Mouse (Mus musculus): ENCODE results near the gene A730049H05Rik. TPM values are rescaled to one million over a fixed set of nuclear protein-coding genes. Genes with fewer than 3 reads are reported as not detected.

A730049H05Rik gene
- polyA plus RNA-seq, 1 experiment from 2014 or later, result 1.6 TPM

DNA sequence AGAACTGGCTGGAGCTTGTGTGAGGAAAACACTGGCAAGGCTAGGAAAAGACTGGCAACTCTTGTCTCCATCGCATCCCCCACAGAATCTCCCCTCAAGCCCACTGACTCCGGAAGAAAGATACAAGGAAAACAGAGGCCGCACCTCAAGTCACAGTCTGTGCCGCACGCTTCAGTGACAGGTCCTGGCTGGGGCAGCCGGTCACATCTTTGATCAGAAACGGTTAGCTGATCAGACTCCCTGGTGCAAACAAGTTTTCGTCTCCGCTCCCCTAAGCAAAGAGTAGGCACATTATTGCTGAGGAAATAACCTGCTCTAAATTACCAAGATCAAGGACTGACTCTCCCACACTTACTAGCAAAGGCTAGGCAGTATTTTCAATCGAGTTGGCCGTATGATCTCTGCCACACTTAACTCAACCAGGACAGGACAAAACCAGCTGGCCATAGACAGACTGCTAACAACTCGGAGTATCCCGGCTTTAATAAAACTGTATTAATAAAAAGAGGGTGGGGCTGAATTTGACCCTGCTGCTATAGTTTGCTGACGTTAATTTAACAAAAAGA is 63.5 kb downstream of the A730049H05Rik start:
- 81% methylated on average over 14 of the region's 14 CpGs for WGBS
- H3K4me2 ChIP-seq (replicated peaks), result no peak overlapping the region
- H3K4me1 ChIP-seq, result peaks cover 11% of the 10 kb centered on the region
- H3K27me3 ChIP-seq, result no peaks in the 10 kb centered on the region
- no peak overlapping the region for H3K4me3 ChIP-seq
- peaks cover 18% of the 10 kb centered on the region; the same call in 1 of the 2 replicates for H3K36me3 ChIP-seq
- no peak overlapping the region for H3K9ac ChIP-seq
- no peak overlapping the region for H3K27ac ChIP-seq
- no peak for ATAC-seq (ENCODE audit: insufficient number of reproducible peaks, insufficient read depth, low FRiP score, low TSS enrichment)
- no peaks in the 10 kb centered on the region for H3K9me3 ChIP-seq

- no peaks in the 10 kb centered on the region for H3K9me3 ChIP-seq
- no peak overlapping the region for H3K9ac ChIP-seq
- H3K36me3 ChIP-seq, result peaks cover 22% of the 10 kb centered on the region
- H3K4me1 ChIP-seq, result peaks cover 11% of the 10 kb centered on the region
- no peak overlapping the region for H3K27ac ChIP-seq
- H3K4me2 ChIP-seq (replicated peaks), result no peak overlapping the region
- H3K4me3 ChIP-seq, result no peak overlapping the region
- no peaks in the 10 kb centered on the region for H3K27me3 ChIP-seq
- ATAC-seq (ENCODE audit: insufficient number of reproducible peaks, insufficient read depth, low FRiP score, low TSS enrichment), result no peak
- WGBS, result 77% methylated on average over 5 of the region's 5 CpGs
These were observed 66.2 kb downstream of the A730049H05Rik start for GRCm38 (mm10) chr6:92882446-92882845.

GRCm38 (mm10) chr6:92883131-92883900 is 67.0 kb downstream of the A730049H05Rik start:
- ATAC-seq (ENCODE audit: insufficient number of reproducible peaks, insufficient read depth, low FRiP score, low TSS enrichment), result no peak
- Histone ChIP-seq H3K36me3 (peaks cover 18% of the 10 kb centered on the region), H3K4me3 (no peak overlapping the region), H3K4me1 (peaks cover 11% of the 10 kb centered on the region), H3K9ac (no peak overlapping the region), H3K9me3 (no peaks in the 10 kb centered on the region), H3K27ac (no peak overlapping the region), H3K27me3 (no peaks in the 10 kb centered on the region), H3K4me2 (replicated peaks) (no peak overlapping the region)
- WGBS, result 27% methylated on average over 9 of the region's 9 CpGs

DNA sequence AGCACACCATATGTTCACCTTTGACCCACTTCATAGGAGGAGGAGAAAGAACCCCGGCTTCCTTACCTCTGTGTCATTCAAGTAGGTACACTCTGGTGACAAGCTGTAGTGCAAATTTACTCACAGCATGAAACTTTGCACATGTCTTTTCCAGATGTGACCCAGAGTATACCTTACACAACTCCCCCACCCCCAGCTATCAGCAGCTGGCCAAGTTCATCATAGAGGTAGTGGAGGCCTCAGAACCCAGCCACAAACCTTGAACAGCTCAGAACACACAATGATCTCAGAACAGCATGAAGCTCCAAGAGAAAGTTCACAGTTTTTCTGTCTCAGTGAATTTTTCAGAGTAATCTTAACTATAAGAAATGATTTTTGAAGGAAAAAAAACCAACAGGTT is 75.3 kb downstream of the A730049H05Rik start:
- no peak overlapping the region for H3K9ac ChIP-seq
- peaks cover 35% of the 10 kb centered on the region for H3K36me3 ChIP-seq
- H3K27me3 ChIP-seq, result no peaks in the 10 kb centered on the region
- ATAC-seq (ENCODE audit: insufficient number of reproducible peaks, insufficient read depth, low FRiP score, low TSS enrichment), result no peak
- peaks cover 6% of the 10 kb centered on the region; the same call in 1 of the 2 replicates for H3K4me1 ChIP-seq
- no peaks in the 10 kb centered on the region for H3K9me3 ChIP-seq
- H3K4me3 ChIP-seq, result no peak overlapping the region
- 30% methylated on average over 1 of the region's 1 CpGs for WGBS
- no peak overlapping the region for H3K4me2 ChIP-seq (replicated peaks)
- no peak overlapping the region for H3K27ac ChIP-seq

Other genes with a start within 250 kb of the A730049H05Rik start
- 7.5 and 8.0 TPM in 2 replicates for gene Prickle2, start 110.3 kb upstream of the A730049H05Rik start, polyA plus RNA-seq (2016; fragmentation: Nextera tagmentation; extraction: Ambion mirVana)
- 0.13 and 0.15 TPM in 2 replicates for gene Gm15737, start 52.9 kb downstream of the A730049H05Rik start, polyA plus RNA-seq (2016; fragmentation: Nextera tagmentation; extraction: Ambion mirVana)
- 9.3 TPM in 2 replicates for gene Adamts9, start 127.0 kb downstream of the A730049H05Rik start, polyA plus RNA-seq (2016; fragmentation: Nextera tagmentation; extraction: Ambion mirVana)